Mouse (Mus musculus): Measurements from ENCODE around the gene Gm438.
"Not testable (repeated sequence)": the region's sequence is repeated elsewhere in the genome, so short reads cannot be mapped to it uniquely, and the experiment has no call there.

Gm438 gene

DNA sequence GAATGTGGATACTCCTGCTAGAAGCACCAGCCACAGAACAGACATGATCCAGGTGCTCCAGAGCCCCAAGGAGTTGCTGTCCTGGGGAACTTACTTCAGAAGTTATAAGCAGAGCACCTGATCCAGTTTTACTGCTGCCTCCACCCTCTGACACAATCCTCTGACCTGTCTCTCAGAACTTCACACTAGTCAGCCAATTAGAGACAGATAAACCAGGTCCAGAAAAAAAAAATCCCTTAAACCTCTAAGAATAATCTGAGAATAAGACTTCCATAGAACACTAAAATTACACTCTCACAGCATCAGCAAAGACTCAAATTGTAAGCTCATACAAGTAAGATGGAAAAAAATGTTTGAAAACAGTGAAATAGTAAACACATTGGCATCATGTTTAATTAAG, at the start of gene Gm438:
Gm438 (minus strand) TSS at position 101 of the 400 bp plus-strand sequence.
- no peak for DNase-seq (ENCODE audit: low read depth, low spot score)

DNA sequence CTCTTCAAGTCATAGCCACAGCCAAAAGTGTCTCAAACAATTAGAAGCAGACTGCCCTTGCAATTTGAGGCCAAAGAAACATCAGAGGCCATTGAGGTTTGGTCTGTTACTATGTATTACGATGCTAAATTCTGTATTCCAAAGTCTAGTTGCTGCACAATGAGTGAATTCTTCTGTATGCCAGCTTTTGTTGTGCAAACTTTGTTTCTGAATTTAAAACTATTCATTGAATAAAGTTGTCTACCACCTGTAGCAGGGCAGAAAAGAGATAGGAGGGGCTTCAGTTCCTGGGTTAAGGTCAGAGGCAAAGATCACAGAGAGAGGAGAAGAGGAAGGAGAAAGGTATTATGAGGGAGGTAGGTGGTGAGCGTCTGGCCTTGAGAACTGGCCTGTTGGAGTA, 38.3 kb upstream of the Gm438 start:
- DNase-seq (ENCODE audit: low read depth, low spot score), result no peak

DNA sequence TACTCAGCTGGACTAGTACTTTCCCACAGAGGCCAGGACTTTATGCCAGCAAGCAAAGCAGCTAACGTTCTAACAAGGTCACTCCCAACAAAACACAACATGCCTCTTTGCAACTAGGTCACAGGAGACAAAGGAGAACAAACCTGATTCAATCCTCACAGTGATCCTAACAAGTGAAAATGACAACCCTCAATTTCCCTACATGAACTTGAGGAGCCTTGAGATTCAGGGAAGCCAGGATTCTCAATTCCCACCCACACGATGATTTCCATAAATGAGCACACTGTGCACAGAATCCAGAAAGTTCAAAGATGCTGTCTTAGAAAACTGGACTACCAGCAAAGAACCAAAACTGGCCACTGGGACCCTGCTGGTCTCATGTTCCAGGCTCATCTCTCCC, 37.6 kb upstream of the Gm438 start:
- no peak for DNase-seq (ENCODE audit: low read depth, low spot score)

DNA sequence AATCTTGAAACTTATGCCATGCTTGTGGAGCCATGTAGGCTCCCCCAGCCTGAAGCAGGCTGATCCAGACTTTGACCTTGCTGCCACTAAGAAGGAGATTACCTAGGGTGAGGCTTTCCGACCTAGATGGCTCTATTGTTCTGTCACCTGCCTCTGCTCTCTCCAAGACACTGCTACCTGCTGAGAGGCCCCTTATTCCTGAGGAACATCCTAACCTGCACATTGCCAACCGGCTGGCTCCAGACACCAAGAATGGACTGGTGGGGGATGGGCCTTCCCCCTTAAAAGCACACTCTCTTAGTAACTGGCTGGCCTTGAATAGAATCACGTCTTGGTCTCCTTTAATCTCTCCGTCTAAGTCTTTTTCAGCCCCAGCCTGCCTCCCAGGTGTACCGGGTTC, 20.8 kb upstream of the Gm438 start:
- DNase-seq (ENCODE audit: low read depth, low spot score), result not testable (repeated sequence)

DNA sequence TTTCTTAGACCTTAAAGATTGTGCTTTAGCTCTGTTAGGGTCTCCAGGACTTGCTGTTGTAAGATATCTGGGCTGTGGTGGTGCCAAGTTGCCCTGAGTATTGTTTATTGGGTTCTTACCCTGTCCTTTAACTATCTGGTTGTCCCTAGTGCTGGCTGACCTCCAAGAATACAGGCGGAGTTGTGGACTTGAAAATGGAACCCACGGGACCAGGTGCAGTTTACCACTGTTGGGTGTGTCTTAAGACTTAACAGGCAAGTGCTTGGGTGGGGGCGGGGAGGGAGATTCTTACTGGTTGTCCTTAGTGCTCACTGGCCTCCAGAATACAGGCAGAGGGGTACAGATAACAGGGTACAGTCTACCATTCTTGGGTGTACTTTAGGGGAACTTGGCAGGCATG, 17.2 kb upstream of the Gm438 start:
- no peak for DNase-seq (ENCODE audit: low read depth, low spot score)

DNA sequence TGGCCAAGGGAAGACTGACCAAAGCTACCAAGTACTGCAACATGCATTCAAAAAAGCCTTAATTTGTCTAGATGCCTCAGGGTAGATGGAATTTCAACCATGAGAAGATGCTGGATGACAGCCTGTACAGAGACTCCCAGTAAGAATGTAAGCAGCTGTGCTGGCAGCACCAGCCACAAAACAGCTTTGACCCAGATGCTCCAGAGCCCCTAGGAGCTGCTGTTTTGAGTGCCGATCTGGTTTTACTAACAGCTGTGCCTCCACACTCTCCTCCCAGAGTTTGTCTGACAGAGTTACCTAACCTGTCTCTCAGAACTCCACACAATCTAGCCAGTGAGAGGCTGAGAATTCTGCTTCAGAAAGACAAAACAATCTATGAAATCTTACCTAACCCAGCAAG, 3.8 kb upstream of the Gm438 start:
- no peak for DNase-seq (ENCODE audit: low read depth, low spot score)

DNA sequence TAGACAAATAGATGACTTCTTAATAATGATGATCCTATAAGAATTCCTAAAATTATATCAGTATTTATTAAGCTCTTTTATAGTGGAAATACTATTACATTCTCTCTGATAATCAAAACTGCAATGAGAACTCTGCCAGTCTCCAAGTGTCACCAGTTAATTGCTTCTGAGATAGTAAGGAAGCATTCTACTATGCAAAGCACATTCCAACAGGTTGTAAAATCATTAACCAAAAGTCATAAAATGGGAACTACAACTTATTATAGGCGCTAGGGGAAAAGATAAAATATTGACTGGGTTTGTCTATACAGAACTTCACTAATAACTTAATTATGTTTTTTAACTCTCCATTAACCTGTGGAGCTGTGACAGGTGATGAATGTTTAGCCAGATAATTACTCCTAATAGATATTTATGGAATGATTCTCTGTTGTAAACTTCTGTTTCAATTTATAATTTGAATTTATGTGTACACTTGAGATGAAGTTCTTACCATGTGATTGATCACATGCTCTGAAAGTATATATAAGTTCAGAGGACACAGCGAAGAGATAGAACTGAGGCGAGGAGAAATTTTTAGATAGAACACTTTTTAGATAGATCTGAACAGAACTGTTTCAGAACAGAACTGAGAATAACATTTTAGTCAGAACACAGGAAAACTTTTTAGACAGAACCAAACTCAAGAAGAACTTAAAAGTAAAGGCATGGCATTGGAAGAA, 3.7 kb downstream of the Gm438 start:
- no peak for DNase-seq (ENCODE audit: low read depth, low spot score)

DNA sequence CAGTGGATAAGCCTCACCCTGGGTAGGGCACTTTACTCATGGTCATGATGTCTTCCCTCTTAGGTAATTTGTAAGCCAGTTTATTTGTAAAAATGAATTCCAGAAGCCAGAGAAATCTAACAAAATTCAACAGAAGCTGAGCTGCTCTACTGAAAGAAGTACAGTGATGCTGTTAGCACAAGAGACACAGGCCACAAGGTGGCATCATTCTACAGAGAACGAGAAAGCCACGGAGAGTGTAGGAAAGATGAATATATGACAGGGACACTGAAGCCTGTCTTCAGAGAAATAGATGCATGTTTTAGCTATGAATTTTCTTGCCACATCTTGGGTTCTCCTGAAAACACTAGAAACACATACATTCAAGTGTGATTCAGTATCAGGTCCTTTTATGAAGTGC, 20.7 kb downstream of the Gm438 start:
- no peak for DNase-seq (ENCODE audit: low read depth, low spot score)

DNA sequence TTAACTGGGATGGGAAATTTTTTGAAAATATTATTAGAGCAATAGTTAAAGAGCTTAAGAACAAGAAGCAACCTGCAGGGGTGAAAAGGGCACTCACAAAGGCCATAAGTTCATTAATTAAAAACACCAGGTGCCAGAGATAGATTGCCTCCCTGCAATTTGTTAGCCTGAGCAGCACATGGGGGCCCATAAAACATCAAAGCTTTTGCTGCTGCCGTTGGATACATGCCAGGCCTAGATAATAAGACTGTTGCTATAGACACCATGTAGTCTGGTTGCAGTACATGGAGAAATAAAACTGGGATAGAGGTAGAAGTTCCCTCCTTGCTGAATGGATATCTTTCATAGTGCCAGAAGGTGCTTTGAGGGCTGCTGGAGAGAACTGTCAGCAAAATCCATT, 37.2 kb downstream of the Gm438 start:
- DNase-seq (ENCODE audit: low read depth, low spot score), result no peak

Data from CD4-positive helper T cell, adult 2 months (primary cell).